Mouse (Mus musculus) brain, embryonic 14.5 days (tissue): ENCODE data around the gene Optn.

ENCODE experiments used
- CTCF ChIP-seq: fragments of 200-500 bp; IDR thresholded peaks from 2 replicates; pipeline ENCODE4 v1.5.1; 2012; ENCODE audit warnings: inconsistent platforms, mild to moderate bottlenecking, moderate library complexity, borderline replicate concordance; ENCODE audit not compliant: insufficient read depth, insufficient read length; ENCODE audit errors: extremely low read depth
- POLR2A ChIP-seq: fragments of 200-500 bp; IDR thresholded peaks from 2 replicates; pipeline ENCODE4 v1.6.1; 2012; ENCODE audit warnings: mild to moderate bottlenecking, inconsistent platforms, borderline replicate concordance; ENCODE audit not compliant: poor library complexity, insufficient read depth, insufficient read length, severe bottlenecking; ENCODE audit errors: extremely low read depth

DNA sequence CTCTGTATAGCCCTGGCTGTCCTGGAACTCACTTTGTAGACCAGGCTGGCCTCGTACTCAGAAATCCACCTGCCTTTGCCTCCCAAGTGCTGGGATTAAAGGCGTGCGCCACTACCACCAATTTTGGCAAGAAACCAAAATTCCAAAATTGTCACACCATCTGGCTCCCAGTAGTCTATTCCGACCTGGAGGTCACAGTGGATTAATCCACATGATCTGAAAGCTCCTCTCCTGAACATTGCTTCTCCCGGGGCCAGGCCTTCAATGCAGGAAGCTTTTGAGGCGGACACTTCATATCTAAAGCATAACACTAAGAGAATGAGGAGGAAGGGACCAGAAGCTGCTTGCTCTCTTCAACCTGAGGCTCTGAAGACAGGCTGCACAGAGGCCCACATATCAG lies 48.3 kb downstream of the Optn start:
- TF ChIP-seq CTCF = no peak
- TF ChIP-seq POLR2A = no peak
